Mouse (Mus musculus): ENCODE measurements at regions not wholly inside any gene's neighbourhood (a gene's known extent, or its start where the extent isn't known, plus 50 kb on each side); places are given as distances from the start of the nearest gene placed in this dataset.
"Not testable (repeated sequence)": the region's sequence is repeated elsewhere in the genome, so short reads cannot be mapped to it uniquely, and the experiment has no call there.

GRCm38 (mm10) chr15:14253602-14254301, 1080.3 kb upstream of the Cdh6 start:
- intact Hi-C loops (cut with DNase I) = no loop called here
- DNase-seq (ENCODE audit: low spot score in 2 of 2) = no peak

- intact Hi-C loops (cut with DNase I) = no loop called here
- no peak for DNase-seq (ENCODE audit: low spot score in 2 of 2)
Observed at GRCm38 (mm10) chr15:14251773-14252172, 1078.3 kb upstream of the Cdh6 start.

- DNase-seq (ENCODE audit: low spot score in 2 of 2) = no peak
- intact Hi-C loops (cut with DNase I) = no loop called here
Observed at GRCm38 (mm10) chr15:14215236-14215635, 1041.8 kb upstream of the Cdh6 start.

GRCm38 (mm10) chr15:14214726-14215125, 1041.3 kb upstream of the Cdh6 start:
- peak in 1 of 2 experiments; percentile 3 for DNase-seq (ENCODE audit: low spot score in 2 of 2)
- intact Hi-C loops (cut with DNase I) = no loop called here

- DNase-seq (ENCODE audit: low spot score in 2 of 2) = no peak
- intact Hi-C loops (cut with DNase I) = no loop called here
Observed at GRCm38 (mm10) chr15:14177523-14177922, 1004.0 kb upstream of the Cdh6 start.

- intact Hi-C loops (cut with DNase I) = no loop called here
- DNase-seq (ENCODE audit: low spot score in 2 of 2) = no peak
Observed at GRCm38 (mm10) chr15:14137402-14137801, 963.9 kb upstream of the Cdh6 start.

- DNase-seq (ENCODE audit: low spot score in 2 of 2) = no peak
- intact Hi-C loops (cut with DNase I) = no loop called here
Observed at GRCm38 (mm10) chr15:14123829-14124228, 950.4 kb upstream of the Cdh6 start.

GRCm38 (mm10) chr15:14118321-14118720, 944.8 kb upstream of the Cdh6 start:
- intact Hi-C loops (cut with DNase I); DNase-seq (ENCODE audit: low spot score in 2 of 2): not testable (repeated sequence)

- intact Hi-C loops (cut with DNase I) = no loop called here
- no peak for DNase-seq (ENCODE audit: low spot score in 2 of 2)
Observed at GRCm38 (mm10) chr15:14101757-14102156, 928.3 kb upstream of the Cdh6 start.

- intact Hi-C loops (cut with DNase I) = no loop called here
- DNase-seq (ENCODE audit: low spot score in 2 of 2) = peak; percentile 20 to 38
Observed at GRCm38 (mm10) chr15:14051872-14052271, 878.4 kb upstream of the Cdh6 start.
